Mouse (Mus musculus) lung, postnatal 0 days (tissue): ENCODE measurements around the gene Tbx3.

Experiments used
- CTCF ChIP-seq: IDR thresholded peaks from 2 replicates; pipeline ENCODE4 v1.5.1; 2016; ENCODE audit warnings: antibody characterized with exemption, mild to moderate bottlenecking
- EP300 ChIP-seq: IDR thresholded peaks from 2 replicates; pipeline ENCODE4 v1.6.1; 2016; ENCODE audit warnings: antibody characterized with exemption, mild to moderate bottlenecking, control low read depth

DNA sequence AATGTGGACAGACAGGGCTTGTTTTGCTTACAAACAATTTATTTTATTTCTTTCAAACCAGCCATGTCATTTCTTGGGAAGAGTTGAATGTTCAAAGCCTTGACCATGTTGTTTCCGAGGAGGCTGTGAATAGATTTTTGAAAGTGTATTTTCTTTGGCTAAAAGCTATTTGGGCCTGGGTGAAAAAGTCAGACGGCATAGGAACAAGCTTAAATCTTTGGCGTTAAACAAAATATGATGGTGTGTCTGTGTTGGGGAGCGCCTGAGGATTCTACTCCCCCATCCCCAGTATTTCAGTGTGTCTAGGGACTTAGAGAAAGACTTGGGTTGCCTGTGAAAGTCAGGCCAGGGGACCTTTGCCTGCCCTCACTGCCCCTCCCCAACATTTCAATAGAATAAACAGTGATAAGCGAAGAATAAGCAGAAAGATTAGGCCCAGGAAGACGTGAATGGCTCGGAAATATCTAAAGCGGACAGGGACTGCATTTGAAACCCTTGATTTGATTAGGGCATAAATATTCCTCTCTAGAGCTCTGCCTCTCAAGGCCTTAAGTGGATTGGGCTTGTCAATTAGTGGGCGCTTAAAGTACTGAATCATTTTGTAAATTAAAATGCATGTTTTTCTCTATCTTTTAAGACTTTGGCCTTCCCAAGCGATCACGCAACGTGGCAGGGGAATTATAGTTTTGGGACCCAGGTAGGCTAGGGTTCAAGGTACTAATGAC lies 4.3 kb downstream of the Tbx3 start:
- no peak for TF ChIP-seq CTCF
- no peak for TF ChIP-seq EP300
